Mouse (Mus musculus) kidney, adult 2 months (tissue): ENCODE results near the gene Magi1.

ENCODE experiments used
- CTCF ChIP-seq: fragments of 200-500 bp; conservative IDR thresholded peaks from 2 replicates; pipeline ENCODE4 v1.5.1; 2011; ENCODE audit warnings: low read depth, mild to moderate bottlenecking, control low read depth, low read length, moderate library complexity, mixed read lengths; ENCODE audit not compliant: insufficient read depth, insufficient read length
- POLR2A ChIP-seq: fragments of 200-500 bp; IDR thresholded peaks from one replicate; pipeline ENCODE4 v1.6.1; 2011; ENCODE audit warnings: low read depth, low read length, control low read depth

DNA sequence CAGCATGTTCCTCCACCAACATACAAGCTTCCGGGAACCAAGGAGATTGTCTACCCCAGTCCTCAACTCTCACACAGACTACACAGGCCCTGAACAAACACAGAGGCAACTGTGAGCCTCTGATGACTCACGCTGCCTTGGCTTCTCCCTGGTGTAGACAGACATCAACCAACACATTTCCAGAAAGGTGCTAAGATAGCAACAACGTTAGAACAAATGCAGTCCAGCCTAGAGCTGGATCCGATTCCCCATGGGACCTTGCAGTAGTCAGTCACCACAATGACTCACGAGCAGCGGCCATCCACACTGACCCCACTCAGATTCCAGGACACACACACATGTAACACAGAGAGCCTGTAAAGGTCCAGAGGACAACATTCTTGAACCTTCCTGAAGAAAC, 42.5 kb downstream of the Magi1 start:
- TF ChIP-seq CTCF: no peak
- no peak for TF ChIP-seq POLR2A
